In the genomic region with DNA sequence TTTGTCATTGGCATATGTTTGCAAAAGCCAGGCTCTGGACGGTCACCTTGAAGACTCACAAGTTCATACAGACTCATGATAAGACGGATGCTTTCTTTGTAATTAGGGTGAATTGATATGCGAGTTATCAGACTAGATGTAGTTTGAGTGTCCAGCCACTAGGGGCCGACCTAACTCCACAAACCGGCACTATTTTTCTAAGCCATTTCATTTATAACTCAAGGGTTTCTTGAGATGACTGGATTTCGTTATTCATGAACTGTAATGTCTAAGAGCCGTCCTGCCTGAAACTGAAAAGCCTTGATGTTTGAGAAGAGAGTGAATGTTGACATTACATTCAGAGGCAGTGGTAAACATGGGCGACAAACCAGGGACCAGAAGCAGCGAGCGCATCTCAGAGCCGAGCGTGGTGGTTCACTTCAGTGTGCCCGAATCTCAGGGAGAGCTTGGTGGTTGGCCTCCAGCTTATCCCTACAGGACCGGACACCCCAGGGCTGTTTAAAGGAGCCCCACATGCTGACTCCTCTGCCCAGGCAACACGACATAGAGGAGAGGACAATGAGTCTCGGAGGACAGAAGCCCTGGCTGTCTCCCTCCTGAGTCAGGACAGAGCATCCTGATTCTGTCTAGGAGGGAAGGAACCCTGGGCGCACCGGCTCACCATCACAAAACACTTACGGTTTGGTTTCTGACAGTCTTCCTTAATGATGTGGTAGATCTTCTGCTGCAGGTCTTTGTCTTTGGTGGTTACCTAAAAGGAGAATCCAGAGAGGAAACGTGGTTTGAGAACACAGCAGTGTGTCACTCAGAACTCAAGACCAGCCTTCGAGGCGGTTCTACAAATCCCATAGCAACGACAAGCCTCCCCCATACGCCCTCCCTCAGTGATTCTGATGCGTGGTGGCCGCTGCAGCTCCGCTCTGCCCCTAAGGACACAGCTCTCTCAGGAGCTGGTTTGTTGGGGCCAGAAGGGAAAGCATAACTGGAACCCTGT, we compare ENCODE assay signal across 10 mouse cellular contexts. TPM values are rescaled to one million over a fixed set of nuclear protein-coding genes. Genes with fewer than 3 reads are reported as not detected.
DNase-seq lines count a peak whose midpoint lies in the region; ATAC-seq and TF ChIP-seq lines count a peak whose summit lies in the region.
"Had no signal": no experiment of that assay in that cellular context is flagged by ENCODE, and none has a peak within 500 bp of the region (broad histone marks: within the 10 kb centered on the region; RNA-seq: fewer than 3 reads in every experiment).

No protein-coding gene starts in this region.

- H3K9ac ChIP-seq in hindbrain, embryonic 11.5 days (ENCODE audit: low read depth, low read length): no peak overlapping the region
- H3K9ac ChIP-seq: neural tube, embryonic 12.5 days had no signal

- DNase-seq in adrenal gland, adult 18-20 months (ENCODE audit: low spot score in 2 of 2): peak; percentile 62 to 73
- DNase-seq in adrenal gland, adult 8-10 months: no peak
- peak; percentile 69 for DNase-seq in hindbrain, embryonic 11.5 days (ENCODE audit: low spot score)
- DNase-seq in left cerebral cortex, adult 18-20 months (ENCODE audit: low spot score in 2 of 2): peak; percentile 74 to 82
- peak; percentile 74 for DNase-seq in lung, postnatal 25 days (ENCODE audit: low spot score)
- DNase-seq in right cerebral cortex, postnatal 36 days (ENCODE audit: low spot score in 2 of 2): peak; percentile 48 to 64

- no peaks in the 10 kb centered on the region for H3K36me3 ChIP-seq in hindbrain, embryonic 11.5 days (ENCODE audit: control insufficient read depth, insufficient read depth, low read length)
- H3K36me3 ChIP-seq: neural tube, embryonic 12.5 days had no signal

- no peaks in the 10 kb centered on the region for H3K27me3 ChIP-seq in hindbrain, embryonic 11.5 days (ENCODE audit: control insufficient read depth, insufficient read depth, low read length)
- H3K27me3 ChIP-seq: neural tube, embryonic 12.5 days; Patski had no signal

- peak overlapping the region; percentile 81 for H3K27ac ChIP-seq in bone marrow, adult 2 months (ENCODE audit: control insufficient read depth, insufficient read depth, low read depth, low read length, poor library complexity)
- peak overlapping the region; percentile 52; the same call in 1 of the 2 replicates for H3K27ac ChIP-seq in embryonic fibroblast, embryonic 13.5 days (ENCODE audit: insufficient read depth, low read length)
- H3K27ac ChIP-seq in hindbrain, embryonic 11.5 days (ENCODE audit: low read depth, low read length): 0 out of 2 replicates have a peak overlapping the region, but pooled peaks have one; percentile 2
- H3K27ac ChIP-seq: neural tube, embryonic 12.5 days had no signal

- ATAC-seq in hindbrain, embryonic 11.5 days (ENCODE audit: low FRiP score): no peak
- ATAC-seq: Patski had no signal

- peak overlapping the region; percentile 64 for H3K4me3 ChIP-seq in bone marrow, adult 2 months (replicated peaks; ENCODE audit: control insufficient read depth, low read depth, low read length)
- no peak overlapping the region for H3K4me3 ChIP-seq in embryonic fibroblast, embryonic 13.5 days (ENCODE audit: insufficient read depth, low read length)
- no peak overlapping the region for H3K4me3 ChIP-seq in hindbrain, embryonic 11.5 days (ENCODE audit: low read depth, low read length)
- H3K4me3 ChIP-seq: neural tube, embryonic 12.5 days had no signal

- 12% methylated on average over 27 of the region's 27 CpGs for WGBS in bone marrow, adult 2 months
- WGBS in hindbrain, embryonic 11.5 days: 63% methylated on average over 27 of the region's 27 CpGs

- no peak for TF ChIP-seq POLR2A in bone marrow, adult 2 months (IDR thresholded peaks at IDR 0.05; ENCODE audit: borderline replicate concordance, control insufficient read depth, low read depth, low read length)
- TF ChIP-seq POLR2A in embryonic fibroblast, embryonic 13.5 days (IDR thresholded peaks at IDR 0.05; ENCODE audit: low read depth, low read length): no peak

- no peak overlapping the region for H3K4me2 ChIP-seq in hindbrain, embryonic 11.5 days (replicated peaks; ENCODE audit: low read depth, low read length)
- H3K4me2 ChIP-seq: neural tube, embryonic 12.5 days had no signal

- no peaks in the 10 kb centered on the region for H3K9me3 ChIP-seq in hindbrain, embryonic 11.5 days (ENCODE audit: control insufficient read depth, low read length)
- H3K9me3 ChIP-seq: neural tube, embryonic 12.5 days had no signal

- H3K4me1 ChIP-seq in bone marrow, adult 2 months (ENCODE audit: control insufficient read depth, insufficient read depth, low read length): peaks cover 16% of the 10 kb centered on the region
- H3K4me1 ChIP-seq in embryonic fibroblast, embryonic 13.5 days (ENCODE audit: control insufficient read depth, insufficient read depth, low read length): peaks cover 6% of the 10 kb centered on the region; the same call in 1 of the 2 replicates
- H3K4me1 ChIP-seq in hindbrain, embryonic 11.5 days (replicated peaks; ENCODE audit: control insufficient read depth, insufficient read depth, low read length): peaks cover 7% of the 10 kb centered on the region

- TF ChIP-seq CTCF in bone marrow, adult 2 months (IDR thresholded peaks at IDR 0.05; ENCODE audit: control insufficient read depth, insufficient read depth, low read length): peak; percentile 45
- TF ChIP-seq CTCF in embryonic fibroblast, embryonic 13.5 days (IDR thresholded peaks at IDR 0.05; ENCODE audit: borderline replicate concordance, insufficient read depth, low read length): 0 out of 2 replicates have a peak, but pooled peaks have one; percentile 4

RNA-seq across cellular contexts. Expression of a gene that starts 29.9 kb away (rescaled TPM):
- total RNA-seq in adrenal gland, adult 18-20 months (2021): 1 to 10 TPM; 8.8 to 9.3 TPM
- 10 to 100 TPM; 10.3 to 15.5 (median 13.8) TPM for total RNA-seq in adrenal gland, adult 8-10 months (2022)
- 7.5 and 19.1 TPM in 2 replicates for polyA plus RNA-seq in bone marrow, adult 2 months (2011; ENCODE audit: insufficient read depth, insufficient read length, low replicate concordance, missing spikeins)
- 26.9 and 30.1 TPM in 2 replicates for polyA plus RNA-seq in embryonic fibroblast, embryonic 13.5 days (2011; ENCODE audit: insufficient read length, low read depth, missing spikeins)
- 46.8 and 55.4 TPM in 2 replicates for polyA plus RNA-seq in hindbrain, embryonic 11.5 days (2014; fragmentation: Nextera tagmentation; extraction: Ambion mirVana)
- 10 to 100 TPM; 24.9 to 25.3 TPM for total RNA-seq in left cerebral cortex, adult 18-20 months (2021)

RNA-seq across cellular contexts. Expression of a gene that starts 43.2 kb away (rescaled TPM):
- total RNA-seq in adrenal gland, adult 18-20 months (2021): 100 to 1,000 TPM in 1 of 2 experiments, 10 to 100 TPM in 1; 55.1 to 103 TPM
- 10 to 100 TPM; 26.9 to 54.9 (median 36.4) TPM for total RNA-seq in adrenal gland, adult 8-10 months (2022)
- 6.3 and 8.3 TPM in 2 replicates for polyA plus RNA-seq in bone marrow, adult 2 months (2011; ENCODE audit: insufficient read depth, insufficient read length, low replicate concordance, missing spikeins)
- polyA plus RNA-seq in embryonic fibroblast, embryonic 13.5 days (2011; ENCODE audit: insufficient read length, low read depth, missing spikeins): 150 and 157 TPM in 2 replicates
- 5.5 and 6.9 TPM in 2 replicates for polyA plus RNA-seq in hindbrain, embryonic 11.5 days (2014; fragmentation: Nextera tagmentation; extraction: Ambion mirVana)
- 10 to 100 TPM; 31.8 to 32.4 TPM for total RNA-seq in left cerebral cortex, adult 18-20 months (2021)

Comparison
In these comparisons a context has a peak if more than half of its experiments do, and no peak if none do; other contexts are left out.
1. H3K27ac ChIP-seq: peak in every context shown above with its lines; median percentile 81 in bone marrow, adult 2 months; 52 in embryonic fibroblast, embryonic 13.5 days; 2 in hindbrain, embryonic 11.5 days.